Mouse (Mus musculus) CD4-positive naive resting alpha-beta T cell, adult 76 days (primary cell): ENCODE results near the gene Vil1. TPM values are rescaled to one million over a fixed set of nuclear protein-coding genes. Genes with fewer than 3 reads are reported as not detected.

Experiments used
- total RNA-seq: library from RNA; stranded (reverse); gene quantifications from one replicate; pipeline ENCODE4 v1.2.4, GENCODE M21; 2023

The Vil1 gene
- 2.2 TPM for total RNA-seq

GRCm38 (mm10) chr1:74408589-74409504 lies at the start of gene Vil1:
Gene Vil1 (plus strand): TSS chr1:74409376.

GRCm38 (mm10) chr1:74361812-74362211 lies 47.4 kb upstream of the Vil1 start, which contains the start of gene Catip:
Gene Catip (plus strand): TSS chr1:74362108.

GRCm38 (mm10) chr1:74374980-74375379 lies 34.2 kb upstream of the Vil1 start, which contains the start of gene Slc11a1:
Gene Slc11a1 (plus strand): TSS chr1:74375195.

GRCm38 (mm10) chr1:74390924-74391748 lies 18.0 kb upstream of the Vil1 start, which contains the start of gene Ctdsp1:
Gene Ctdsp1 (plus strand): TSS chr1:74391509.

Other genes with a start within 250 kb of the Vil1 start
- gene Cxcr1, start 214.7 kb upstream of the Vil1 start, total RNA-seq: not detected
- 377 TPM for gene Arpc2, start 173.3 kb upstream of the Vil1 start, total RNA-seq
- 0.73 TPM for gene Gpbar1, start 130.8 kb upstream of the Vil1 start, total RNA-seq
- gene Aamp, start 124.6 kb upstream of the Vil1 start, total RNA-seq: 166 TPM
- gene Pnkd, start 124.4 kb upstream of the Vil1 start, total RNA-seq: 15.7 TPM
- gene Tmbim1, start 103.8 kb upstream of the Vil1 start, total RNA-seq: 0.91 TPM
- gene Catip, start 47.3 kb upstream of the Vil1 start, total RNA-seq: not detected
- 3.2 TPM for gene Slc11a1, start 34.2 kb upstream of the Vil1 start, total RNA-seq
- gene Ctdsp1, start 17.9 kb upstream of the Vil1 start, total RNA-seq: 93.9 TPM
- 27.1 TPM for gene Cnot9, start 96.7 kb downstream of the Vil1 start, total RNA-seq
- gene Plcd4, start 133.5 kb downstream of the Vil1 start, total RNA-seq: 0.88 TPM
- 33.8 TPM for gene Usp37, start 134.9 kb downstream of the Vil1 start, total RNA-seq
- gene Zfp142, start 178.9 kb downstream of the Vil1 start, total RNA-seq: 45.9 TPM
- gene Bcs1l, start 178.9 kb downstream of the Vil1 start, total RNA-seq: 6.5 TPM
- 31.7 TPM for gene Rnf25, start 192.0 kb downstream of the Vil1 start, total RNA-seq
- not detected for gene Stk36, start 192.1 kb downstream of the Vil1 start, total RNA-seq